ENCODE assay signal across 34 mouse cellular contexts in genomic region chr1:164936060-164936459, GRCm38 (mm10). TPM values are rescaled to one million over a fixed set of nuclear protein-coding genes. Genes with fewer than 3 reads are reported as not detected.
"Had no signal": no experiment of that assay in that cellular context is flagged by ENCODE, and none has a peak within 500 bp of the region (broad histone marks: within the 10 kb centered on the region; RNA-seq: fewer than 3 reads in every experiment).

No protein-coding gene starts in this region.

- ATAC-seq: hindbrain, postnatal 0 days had no signal

- H3K4me3 ChIP-seq: heart, adult 2 months; heart, embryonic 12.5 days; hindbrain, embryonic 13.5 days; hindbrain, embryonic 15.5 days; layer of hippocampus, adult 2 months; left cerebral cortex, adult 2 months; limb, embryonic 10.5 days; limb, embryonic 12.5 days; liver, embryonic 13.5 days had no signal

- H3K4me1 ChIP-seq: hindbrain, embryonic 13.5 days; hindbrain, embryonic 15.5 days; limb, embryonic 10.5 days; limb, embryonic 12.5 days; liver, embryonic 13.5 days had no signal

- H3K9ac ChIP-seq: heart, embryonic 12.5 days; hindbrain, embryonic 13.5 days; hindbrain, embryonic 15.5 days; limb, embryonic 12.5 days; liver, embryonic 13.5 days had no signal

- DNase-seq: gastrocnemius, postnatal 14 days; gastrocnemius, postnatal 36 days; heart, adult 11 months; heart, adult 2 months; heart, postnatal 10 days; kidney, adult 18-20 months; kidney, adult 8-10 months; kidney, postnatal 10 days; kidney, postnatal 25 days; kidney, postnatal 4 days; liver; liver, embryonic 13.5 days had no signal

- H3K36me3 ChIP-seq: heart, embryonic 12.5 days; hindbrain, embryonic 13.5 days; hindbrain, embryonic 15.5 days; limb, embryonic 10.5 days; limb, embryonic 12.5 days; liver, embryonic 13.5 days had no signal

- H3K27me3 ChIP-seq: heart, embryonic 12.5 days; hindbrain, embryonic 13.5 days; hindbrain, embryonic 15.5 days; limb, embryonic 12.5 days; liver, embryonic 13.5 days had no signal

- H3K9me3 ChIP-seq: heart, embryonic 12.5 days; hindbrain, embryonic 13.5 days; hindbrain, embryonic 15.5 days; limb, embryonic 10.5 days; limb, embryonic 12.5 days; liver, embryonic 13.5 days had no signal

- H3K4me2 ChIP-seq: heart, embryonic 12.5 days; hindbrain, embryonic 13.5 days; hindbrain, embryonic 15.5 days; limb, embryonic 12.5 days; liver, embryonic 11.5 days; liver, embryonic 13.5 days had no signal

- H3K27ac ChIP-seq: heart, adult 2 months; hindbrain, embryonic 13.5 days; hindbrain, embryonic 15.5 days; hindbrain, postnatal 0 days; layer of hippocampus, adult 2 months; left cerebral cortex, adult 2 months; limb, embryonic 10.5 days; limb, embryonic 12.5 days; liver, embryonic 13.5 days had no signal

RNA-seq across cellular contexts. Expression of gene Xcl1, which starts 0.7 kb away (rescaled TPM):
- total RNA-seq: gastrocnemius, adult 18-20 months; gastrocnemius, adult 8-10 months; gastrocnemius, postnatal 14 days; gastrocnemius, postnatal 36 days; heart, adult 2 months; heart, postnatal 10 days; heart, postnatal 25 days; hindbrain, postnatal 0 days; layer of hippocampus, adult 2 months; layer of hippocampus, postnatal 10 days; layer of hippocampus, postnatal 25 days; left cerebral cortex, adult 2 months; left cerebral cortex, postnatal 14 days; left cerebral cortex, postnatal 36 days had no signal
- polyA plus RNA-seq: heart, embryonic 12.5 days; heart, embryonic 14.5 days; hindbrain, embryonic 11.5 days; hindbrain, embryonic 13.5 days; hindbrain, embryonic 15.5 days; hindbrain, postnatal 0 days; intestine, embryonic 14.5 days; kidney, embryonic 14.5 days; kidney, embryonic 16.5 days; limb, embryonic 10.5 days; limb, embryonic 12.5 days; limb, embryonic 14.5 days; liver, embryonic 11.5 days; liver, embryonic 13.5 days had no signal
